Comparison of ENCODE assay signal across 10 mouse cellular contexts in the genomic region with DNA sequence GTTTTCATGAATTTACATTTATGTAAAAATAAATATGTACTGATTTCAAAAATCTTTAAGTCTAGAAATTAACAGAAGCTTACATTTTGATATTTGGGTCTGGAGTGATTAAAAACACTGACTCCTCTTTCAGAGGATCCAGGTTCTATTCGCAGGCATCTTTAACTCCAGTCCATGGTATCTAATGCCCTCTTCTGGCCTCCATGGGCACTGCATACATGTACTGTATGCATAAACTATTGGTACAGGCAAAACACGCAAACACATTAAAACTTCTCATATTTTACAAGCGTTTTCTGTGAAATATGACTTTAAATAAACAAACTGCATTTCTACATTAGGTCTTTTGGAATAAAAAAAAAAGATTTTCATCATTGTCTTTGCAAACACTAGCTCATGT.
A peak's percentile ranks its signal among the peaks of the same experiment; 100 is the strongest.
DNase-seq lines count a peak whose midpoint lies in the region; ATAC-seq and TF ChIP-seq lines count a peak whose summit lies in the region.
"Had no signal": no experiment of that assay in that cellular context is flagged by ENCODE, and none has a peak within 500 bp of the region (broad histone marks: within the 10 kb centered on the region; RNA-seq: fewer than 3 reads in every experiment).

No protein-coding gene starts in this region.

- H3K27me3 ChIP-seq in forebrain, embryonic 14.5 days (replicated peaks; ENCODE audit: control insufficient read depth, insufficient read depth, low read length): no peaks in the 10 kb centered on the region
- no peaks in the 10 kb centered on the region for H3K27me3 ChIP-seq in forebrain, embryonic 11.5 days (ENCODE audit: control insufficient read depth, insufficient read depth, low read length)
- H3K27me3 ChIP-seq: hindbrain, embryonic 15.5 days; lung, embryonic 15.5 days had no signal

- no peak for ATAC-seq in forebrain, embryonic 14.5 days
- no peak for ATAC-seq in forebrain, embryonic 11.5 days (replicated peaks; ENCODE audit: low FRiP score)

- H3K27ac ChIP-seq in forebrain, embryonic 14.5 days (ENCODE audit: low read depth, low read length): no peak overlapping the region
- no peak overlapping the region for H3K27ac ChIP-seq in forebrain, embryonic 11.5 days (ENCODE audit: low read depth, low read length)
- H3K27ac ChIP-seq in left cerebral cortex, adult 2 months: no peak overlapping the region
- H3K27ac ChIP-seq: hindbrain, embryonic 15.5 days; lung, embryonic 15.5 days had no signal

- H3K4me1 ChIP-seq in forebrain, embryonic 14.5 days (ENCODE audit: control insufficient read depth, insufficient read depth, low read length): no peaks in the 10 kb centered on the region
- no peaks in the 10 kb centered on the region for H3K4me1 ChIP-seq in forebrain, embryonic 11.5 days (replicated peaks; ENCODE audit: control insufficient read depth, insufficient read depth, low read length)
- H3K4me1 ChIP-seq: hindbrain, embryonic 15.5 days; lung, embryonic 15.5 days had no signal

- H3K4me2 ChIP-seq in forebrain, embryonic 14.5 days (ENCODE audit: low read length): no peak overlapping the region
- H3K4me2 ChIP-seq in forebrain, embryonic 11.5 days (ENCODE audit: low read depth, low read length, severe bottlenecking): no peak overlapping the region
- H3K4me2 ChIP-seq: hindbrain, embryonic 15.5 days; lung, embryonic 15.5 days had no signal

- H3K4me3 ChIP-seq in forebrain, embryonic 14.5 days (ENCODE audit: low read depth, low read length): no peak overlapping the region
- H3K4me3 ChIP-seq in forebrain, embryonic 11.5 days (ENCODE audit: low read depth, low read length): no peak overlapping the region
- H3K4me3 ChIP-seq in left cerebral cortex, adult 2 months: no peak overlapping the region
- H3K4me3 ChIP-seq: hindbrain, embryonic 15.5 days; lung, embryonic 15.5 days had no signal

- intact Hi-C loops in left cerebral cortex, adult 2 months (cut with DNase I): no loop called here
- intact Hi-C loops in left cerebral cortex, postnatal 25 days (cut with DNase I): no loop called here

- no peak overlapping the region for H3K9ac ChIP-seq in forebrain, embryonic 14.5 days (ENCODE audit: low read length)
- H3K9ac ChIP-seq in forebrain, embryonic 11.5 days (ENCODE audit: low read length): no peak overlapping the region
- H3K9ac ChIP-seq: hindbrain, embryonic 15.5 days; lung, embryonic 15.5 days had no signal

- peak; percentile 12 for DNase-seq in forebrain, embryonic 14.5 days (ENCODE audit: low spot score)
- DNase-seq in forebrain, embryonic 11.5 days (ENCODE audit: low spot score): no peak
- no peak for DNase-seq in left cerebral cortex, adult 2 months (ENCODE audit: extremely low spot score in 1 of 2, low spot score in 2 of 2)
- DNase-seq in left cerebral cortex, postnatal 25 days (ENCODE audit: low spot score in 2 of 2): no peak
- peak; percentile 13 for DNase-seq in A20 (ENCODE audit: low read depth, low spot score)
- DNase-seq in embryo, embryonic 10.5 days (ENCODE audit: low spot score): peak; percentile 28
- no peak for DNase-seq in Muller cell, postnatal 12 days (ENCODE audit: inconsistent ontology term)
- DNase-seq in right cerebral cortex, adult 2 months (ENCODE audit: low spot score in 2 of 2): no peak

- TF ChIP-seq CTCF in left cerebral cortex, adult 2 months (IDR thresholded peaks at IDR 0.05): peak; percentile 38

- no peaks in the 10 kb centered on the region for H3K9me3 ChIP-seq in forebrain, embryonic 14.5 days (replicated peaks; ENCODE audit: control insufficient read depth, low read length)
- H3K9me3 ChIP-seq in forebrain, embryonic 11.5 days (ENCODE audit: control insufficient read depth, low read length): no peaks in the 10 kb centered on the region
- H3K9me3 ChIP-seq: hindbrain, embryonic 15.5 days; lung, embryonic 15.5 days had no signal

- WGBS in forebrain, embryonic 14.5 days: 75% methylated on average over 3 of the region's 3 CpGs
- 73% methylated on average over 3 of the region's 3 CpGs for WGBS in forebrain, embryonic 11.5 days

- no peaks in the 10 kb centered on the region for H3K36me3 ChIP-seq in forebrain, embryonic 14.5 days (ENCODE audit: control insufficient read depth, insufficient read depth, low read length)
- H3K36me3 ChIP-seq in forebrain, embryonic 11.5 days (ENCODE audit: control insufficient read depth, insufficient read depth, low read length): no peaks in the 10 kb centered on the region
- H3K36me3 ChIP-seq: hindbrain, embryonic 15.5 days; lung, embryonic 15.5 days had no signal

Comparison
In these comparisons a context has a peak if more than half of its experiments do, and no peak if none do; other contexts are left out.
1. DNase-seq: peak in forebrain, embryonic 14.5 days (single experiment), A20 (single experiment) and embryo, embryonic 10.5 days (single experiment); none in forebrain, embryonic 11.5 days (single experiment), left cerebral cortex, adult 2 months (0 of 2), left cerebral cortex, postnatal 25 days (0 of 2), Muller cell, postnatal 12 days (single experiment) and right cerebral cortex, adult 2 months (0 of 2).